Mouse (Mus musculus): Measurements from ENCODE around the gene Cadm2. TPM values are rescaled to one million over a fixed set of nuclear protein-coding genes. Genes with fewer than 3 reads are reported as not detected.

Gene Cadm2
- polyA plus RNA-seq, 2 experiments from 2014 or later, result 0.13 TPM; not detected in 1

DNA sequence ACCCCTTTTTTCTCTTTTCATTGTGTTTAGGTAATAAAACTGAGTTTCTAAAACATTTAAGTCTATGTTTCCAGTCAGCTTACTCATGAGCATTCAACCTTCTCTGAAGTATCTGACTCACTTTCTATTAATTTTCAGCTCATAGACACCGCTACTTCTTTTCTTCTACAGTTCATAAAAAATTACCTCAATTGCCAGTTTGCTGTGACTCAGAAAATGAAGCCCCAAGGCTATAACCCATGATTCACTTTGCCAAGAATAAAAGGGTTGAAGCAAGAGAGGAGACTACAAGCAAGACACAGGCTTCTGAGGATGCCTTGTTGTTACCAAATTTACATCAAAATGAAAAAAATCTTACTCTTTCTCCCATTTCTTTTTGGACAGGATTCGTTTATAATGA, 698.0 kb downstream of the Cadm2 start:
- ATAC-seq, result no peak

DNA sequence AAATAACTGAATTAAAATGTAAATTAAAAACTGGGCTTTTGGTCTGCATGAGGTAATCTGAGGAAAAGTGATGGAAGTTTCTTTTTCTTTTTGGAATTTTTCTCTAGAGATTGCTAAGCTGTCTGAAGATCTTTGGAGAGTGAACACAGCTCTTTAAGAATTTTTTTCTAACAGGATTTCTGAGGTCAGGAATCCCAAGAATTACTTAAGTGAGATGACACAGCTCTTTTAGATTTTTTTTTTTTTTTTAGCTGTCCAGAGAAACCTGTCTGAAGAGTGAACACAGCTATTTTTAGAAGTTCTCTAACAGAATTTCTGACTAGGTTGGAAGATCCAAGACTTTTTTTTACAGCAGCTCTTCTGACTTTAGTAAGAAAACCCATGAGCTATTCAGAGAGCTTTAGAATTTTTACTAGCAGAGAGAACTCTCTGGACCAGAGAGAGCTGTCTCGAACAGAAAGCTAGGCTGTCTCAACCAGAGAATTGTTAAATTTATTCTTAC, 699.2 kb downstream of the Cadm2 start:
- no peak for ATAC-seq

DNA sequence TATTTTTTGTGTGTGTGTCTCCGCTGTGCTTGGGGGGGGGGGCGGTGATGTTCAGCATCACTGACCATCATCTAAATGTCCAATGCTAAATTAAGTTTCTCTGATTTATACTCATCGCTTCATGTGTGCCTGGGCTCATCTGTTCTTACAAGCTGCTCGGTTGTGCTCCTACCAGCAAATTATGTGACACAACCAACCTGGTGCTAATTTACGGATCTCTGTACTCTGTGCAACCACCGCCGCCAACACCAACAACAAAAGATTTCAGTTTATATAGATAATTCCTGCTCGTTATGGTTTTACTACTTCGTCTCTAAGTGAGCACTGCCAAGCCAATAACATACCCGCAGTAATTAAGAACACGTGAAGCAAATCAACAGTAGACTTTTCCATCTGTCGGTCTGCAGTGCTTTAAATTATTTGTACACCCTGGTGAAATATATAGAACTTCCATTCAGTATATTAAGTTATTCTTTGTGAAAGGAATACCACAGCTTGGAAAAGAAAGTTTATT, 700.8 kb downstream of the Cadm2 start:
- ATAC-seq, result no peak

DNA sequence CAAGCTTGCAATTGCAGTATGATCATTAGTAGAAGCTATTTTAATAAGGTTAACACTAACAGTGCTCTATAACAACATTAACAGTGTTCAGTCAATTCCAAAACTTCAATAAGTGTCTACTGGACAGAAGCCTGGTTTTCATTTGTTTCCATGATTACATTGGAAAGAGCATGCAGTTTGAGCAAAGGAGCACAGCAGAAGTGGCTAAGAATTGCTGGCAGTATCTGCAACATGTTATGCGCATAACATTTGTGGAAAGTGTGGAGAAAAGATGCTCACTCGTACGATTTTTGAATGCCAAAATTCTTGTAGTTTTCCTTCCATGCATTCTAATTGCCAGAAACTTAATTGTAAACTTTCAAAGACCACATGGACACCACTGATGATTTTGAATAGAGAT, 718.9 kb downstream of the Cadm2 start:
- no peak for ATAC-seq

DNA sequence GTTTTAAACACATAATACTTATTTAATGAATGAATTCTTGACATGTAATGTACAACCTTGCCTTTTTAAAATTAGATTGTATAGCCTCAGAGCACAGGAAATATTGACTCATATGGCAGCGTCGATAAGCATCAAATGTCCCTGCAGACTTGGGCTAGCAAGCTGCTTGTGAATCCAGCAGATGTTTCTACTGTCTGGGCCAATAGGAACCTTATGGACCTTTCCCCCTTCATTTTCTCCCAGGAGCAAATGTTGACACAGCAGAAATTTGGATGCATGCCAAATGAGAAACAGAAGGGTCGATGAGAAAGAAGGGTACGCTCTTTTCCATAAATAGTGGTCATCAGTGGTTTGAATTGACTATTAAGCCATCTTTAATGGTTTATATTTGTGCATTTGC, 720.0 kb downstream of the Cadm2 start:
- ATAC-seq, result no peak

DNA sequence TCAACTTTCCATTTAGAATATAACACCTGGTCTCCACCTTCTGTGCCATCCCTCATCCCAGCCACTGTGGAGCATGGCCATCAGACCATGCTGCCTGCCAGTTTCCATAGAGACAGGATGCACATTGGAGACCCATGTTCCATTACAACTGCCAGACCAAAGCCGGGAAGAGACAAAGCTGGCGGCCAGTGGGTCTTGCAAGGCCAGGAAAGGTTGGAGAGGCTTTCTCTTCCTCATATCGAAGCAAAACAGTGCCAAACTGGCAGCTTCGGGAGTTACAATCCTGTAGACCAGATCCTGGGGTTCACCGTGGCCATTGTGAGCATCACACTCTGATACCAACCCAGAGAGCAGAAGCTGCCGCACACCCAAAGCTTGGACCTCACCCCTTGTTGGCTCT, 728.3 kb downstream of the Cadm2 start:
- no peak for ATAC-seq

DNA sequence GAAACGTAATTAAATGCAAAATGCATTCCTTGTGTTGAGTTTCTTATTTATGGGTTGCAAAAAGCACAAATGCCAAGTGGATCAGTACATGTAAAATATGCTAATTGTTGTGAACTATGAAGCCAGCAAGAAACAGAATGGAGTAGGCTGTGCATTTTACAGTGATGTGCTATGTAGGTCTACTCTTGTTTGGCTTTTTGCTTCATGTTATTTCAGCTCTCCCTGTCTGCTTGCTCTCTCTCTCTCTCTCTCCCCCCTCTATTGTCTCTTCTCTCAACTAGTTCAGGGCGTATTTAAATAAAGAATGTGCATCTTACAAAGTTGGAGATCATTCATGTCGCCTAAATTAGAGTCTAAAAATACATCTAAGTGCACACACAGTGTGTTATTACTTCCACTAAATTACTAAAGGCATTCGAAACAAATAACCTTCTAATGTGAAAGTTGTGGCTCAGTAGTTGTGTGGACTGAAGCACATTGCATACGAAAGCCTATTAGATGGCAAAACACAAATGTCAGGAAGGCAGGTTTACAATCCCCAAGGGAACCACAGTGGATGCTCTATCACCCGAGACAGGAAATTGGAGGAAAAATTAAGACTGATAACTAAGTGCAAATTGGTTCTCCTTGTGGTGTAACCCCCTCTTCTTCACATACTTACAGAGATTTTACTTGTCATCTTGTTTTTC, 729.0 kb downstream of the Cadm2 start:
- ATAC-seq, result no peak

DNA sequence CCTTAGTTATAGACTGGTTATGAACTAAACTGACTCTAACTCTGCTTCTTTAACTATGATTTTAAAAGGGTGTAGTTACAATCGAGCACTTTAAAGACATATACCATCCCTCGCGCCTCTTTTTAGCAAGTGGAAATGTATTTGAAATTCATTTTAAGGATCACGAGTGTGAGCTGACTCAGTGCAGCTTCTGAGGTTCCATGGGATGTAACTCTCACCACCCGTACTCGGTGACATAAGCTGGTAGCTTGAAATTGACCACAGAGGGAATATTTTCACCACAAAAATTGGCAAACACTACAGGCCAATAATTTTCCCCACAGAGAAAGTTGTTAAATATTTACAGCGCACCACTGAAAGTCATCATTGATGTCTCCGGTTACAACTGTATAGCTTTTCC, 730.8 kb downstream of the Cadm2 start:
- ATAC-seq, result no peak

DNA sequence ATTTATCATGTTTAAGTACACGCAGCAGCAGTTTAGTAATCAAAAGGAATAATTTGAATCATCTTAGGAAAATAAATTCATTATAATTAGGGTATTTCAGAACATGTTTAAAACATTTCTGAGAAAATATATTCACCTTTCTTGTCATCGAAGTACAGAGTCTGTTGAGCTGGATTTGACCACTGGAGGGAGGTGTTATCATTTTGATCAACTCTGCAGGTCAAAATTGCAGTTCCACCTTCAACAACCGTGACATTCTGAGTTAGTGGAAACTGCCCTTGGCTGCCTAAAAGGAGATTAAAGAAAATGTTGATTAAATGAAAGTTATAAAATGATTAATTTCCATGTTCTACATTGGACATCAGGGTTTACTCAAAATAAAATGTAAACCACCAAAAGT, 738.1 kb downstream of the Cadm2 start:
- ATAC-seq, result no peak

DNA sequence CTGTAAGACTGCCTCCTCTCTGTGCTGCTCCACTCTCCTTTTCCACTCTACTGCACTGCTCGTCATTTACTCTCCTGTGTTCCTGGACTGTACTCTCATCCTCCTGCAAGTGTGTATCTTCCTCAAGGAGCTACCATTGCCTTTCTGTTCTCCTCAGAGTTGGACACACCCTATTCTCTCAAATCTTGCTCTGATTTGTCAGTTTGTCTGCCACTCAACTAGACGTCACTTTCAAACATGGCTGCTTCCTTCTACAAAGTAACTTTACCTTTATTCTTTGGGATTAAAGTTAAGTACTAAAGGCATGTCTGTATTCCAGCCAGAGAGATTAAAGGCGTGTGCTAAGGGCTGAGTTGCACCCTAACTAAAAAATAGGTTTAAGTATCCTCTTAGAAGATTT, 749.5 kb downstream of the Cadm2 start:
- no peak for ATAC-seq

DNA sequence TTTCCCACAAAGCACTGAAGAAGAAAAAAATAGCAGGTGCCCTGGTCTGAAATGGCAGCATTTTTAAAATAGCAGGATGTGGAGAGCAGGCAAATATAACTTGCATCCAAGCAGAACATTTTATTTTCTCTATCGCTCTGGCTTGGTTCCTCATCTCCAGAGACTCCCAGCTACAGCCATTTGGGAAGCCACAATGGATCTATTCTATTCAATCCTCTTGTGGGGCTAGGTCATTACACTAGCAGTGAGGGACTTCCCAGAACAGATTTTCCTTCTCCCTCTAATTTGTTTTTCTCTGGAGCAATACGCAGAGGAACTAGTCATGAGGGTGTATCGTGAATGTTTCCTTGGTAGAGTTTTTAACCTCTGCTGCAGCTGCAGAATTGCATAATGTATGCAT, 769.7 kb downstream of the Cadm2 start:
- no peak for ATAC-seq

DNA sequence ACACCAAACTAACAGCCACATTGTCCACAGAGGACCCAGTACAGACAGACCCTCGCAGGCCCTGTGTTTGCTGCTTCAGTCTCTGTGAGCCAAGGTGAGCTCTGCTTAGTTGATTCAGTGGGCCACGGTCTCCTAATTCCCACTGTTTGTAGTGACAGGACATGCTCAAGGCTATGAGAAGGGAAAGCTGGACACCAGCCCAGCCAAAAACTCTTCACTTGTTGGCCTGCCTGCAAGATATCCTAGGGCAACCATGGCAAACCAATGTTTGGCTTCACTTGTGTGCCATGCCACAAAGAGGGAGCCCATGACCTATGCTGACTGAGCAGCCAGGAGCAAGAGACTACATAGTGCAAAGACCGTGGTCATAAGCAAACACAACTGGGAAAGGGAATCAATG, 795.8 kb downstream of the Cadm2 start:
- no peak for ATAC-seq

DNA sequence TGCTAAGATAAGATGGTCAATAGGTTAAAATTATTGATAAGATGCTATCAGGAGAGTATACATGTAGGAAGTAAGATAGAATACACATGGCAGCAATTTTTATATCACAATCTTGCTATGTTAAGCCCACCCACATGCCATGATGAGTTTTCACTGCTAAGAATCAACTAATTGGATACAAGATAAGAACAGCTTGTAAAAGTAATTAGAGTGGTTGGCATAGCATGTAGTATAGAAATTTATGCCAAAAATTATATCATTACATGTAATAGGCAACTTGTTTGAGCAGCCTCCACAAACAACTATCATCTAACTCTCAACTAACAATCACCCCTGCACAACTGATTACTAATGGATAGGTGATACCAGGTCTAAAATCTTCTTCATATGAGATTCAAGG, 809.2 kb downstream of the Cadm2 start:
- ATAC-seq, result no peak

DNA sequence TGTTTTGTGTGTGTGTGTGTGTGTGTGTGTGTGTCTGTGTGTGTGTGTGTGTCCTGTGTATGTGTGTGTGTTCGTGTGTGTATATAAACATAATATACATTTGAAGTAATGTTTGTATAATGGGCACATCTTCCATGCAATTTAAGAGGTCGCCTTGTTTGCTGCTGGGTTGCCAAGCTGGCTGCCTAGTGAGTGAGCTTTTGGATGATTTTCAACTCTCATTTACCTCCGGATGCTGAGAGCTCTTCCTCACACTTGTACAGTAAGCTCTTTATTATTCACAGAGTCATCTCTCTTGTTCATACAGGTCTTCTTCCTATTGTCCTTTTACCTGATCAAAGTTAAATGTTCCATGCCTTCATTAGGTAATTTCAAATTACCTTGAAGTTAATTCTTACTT, 822.5 kb downstream of the Cadm2 start:
- ATAC-seq, result no peak

DNA sequence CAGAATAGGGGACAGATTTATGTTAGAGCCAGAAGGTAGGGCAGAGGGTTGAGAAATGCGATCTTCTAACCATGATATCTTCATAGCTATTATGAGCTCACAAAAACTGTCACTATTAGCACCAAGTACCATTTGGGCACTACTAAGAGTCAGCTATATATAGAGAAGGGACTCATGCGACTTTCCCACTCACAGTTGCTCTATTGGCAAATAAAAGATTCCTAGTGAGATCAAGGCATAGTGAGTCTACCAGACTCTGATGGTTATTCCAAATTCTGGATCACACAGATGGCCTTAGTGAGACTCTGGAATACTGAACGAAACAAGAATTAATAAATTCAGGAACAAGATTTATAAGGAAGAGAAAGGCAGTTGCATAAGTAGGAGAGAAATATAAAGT, 827.6 kb downstream of the Cadm2 start:
- no peak for ATAC-seq

DNA sequence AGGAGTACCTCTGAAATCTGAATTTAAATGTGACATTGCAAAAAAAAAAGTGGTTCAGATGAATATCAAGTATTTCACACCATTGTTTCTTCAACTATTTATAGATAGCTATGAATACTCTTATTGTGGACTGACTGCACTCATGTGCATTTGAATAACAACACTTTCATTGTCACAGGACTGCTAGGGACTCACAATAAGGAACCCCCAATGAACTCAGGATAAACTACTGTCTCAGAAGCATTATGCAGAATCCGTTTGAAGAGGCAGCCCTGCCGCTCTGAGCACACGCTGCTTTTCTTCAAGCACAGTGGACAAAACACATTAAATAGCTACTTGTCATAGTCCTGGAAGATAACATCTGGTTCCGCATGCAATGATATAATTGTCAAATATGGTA, 848.8 kb downstream of the Cadm2 start:
- ATAC-seq, result no peak

DNA sequence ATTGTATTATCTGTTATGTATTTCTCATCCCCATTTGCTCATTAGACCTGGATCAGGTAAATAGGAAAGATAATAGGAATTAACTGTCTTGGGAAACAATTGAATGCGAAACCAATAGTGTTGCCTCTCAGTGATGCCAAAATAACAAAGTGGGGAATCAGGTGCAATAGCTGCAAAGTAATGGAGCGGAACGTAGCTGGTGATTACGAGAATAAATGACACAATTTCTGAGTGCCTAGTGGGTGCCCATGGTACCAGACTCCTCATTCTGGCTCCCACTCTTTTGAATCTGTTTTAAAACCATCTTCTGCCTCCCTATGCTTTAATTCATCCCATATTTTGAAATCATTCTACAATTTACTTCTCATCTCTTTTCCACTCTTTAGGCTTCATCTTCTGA, 851.2 kb downstream of the Cadm2 start:
- no peak for ATAC-seq

DNA sequence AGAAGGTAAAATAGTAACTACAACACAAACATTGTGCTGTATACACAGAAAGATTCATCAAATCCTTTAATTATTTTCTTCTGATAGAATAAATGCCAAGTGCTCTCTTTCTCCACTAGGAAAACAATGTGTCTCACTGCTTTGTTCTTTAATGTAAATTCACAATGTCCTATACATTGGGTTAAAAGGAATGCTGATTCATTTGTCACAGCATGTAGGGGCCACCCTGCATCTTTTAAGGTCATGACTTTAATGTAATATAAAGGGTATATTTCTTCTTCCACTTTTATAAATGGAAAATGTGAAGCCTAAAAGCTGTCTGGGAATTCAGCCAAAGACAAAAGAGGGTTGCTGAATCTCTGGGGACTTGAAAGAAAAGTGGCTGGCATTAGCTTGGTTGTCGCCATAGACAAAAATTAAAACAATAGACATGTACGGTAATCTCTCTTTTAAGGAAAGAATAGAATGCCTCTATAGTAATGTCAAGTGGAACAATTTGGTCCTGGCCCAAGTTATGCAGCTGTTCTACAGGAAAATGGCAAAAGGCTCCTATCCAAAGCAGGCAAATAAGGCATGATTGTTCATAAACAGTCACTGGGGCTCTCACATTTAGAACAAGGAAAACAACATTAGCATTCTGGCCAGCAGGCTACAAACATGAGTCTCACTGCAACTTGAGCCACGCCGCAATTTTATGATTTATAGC, 851.9 kb downstream of the Cadm2 start:
- ATAC-seq, result no peak

DNA sequence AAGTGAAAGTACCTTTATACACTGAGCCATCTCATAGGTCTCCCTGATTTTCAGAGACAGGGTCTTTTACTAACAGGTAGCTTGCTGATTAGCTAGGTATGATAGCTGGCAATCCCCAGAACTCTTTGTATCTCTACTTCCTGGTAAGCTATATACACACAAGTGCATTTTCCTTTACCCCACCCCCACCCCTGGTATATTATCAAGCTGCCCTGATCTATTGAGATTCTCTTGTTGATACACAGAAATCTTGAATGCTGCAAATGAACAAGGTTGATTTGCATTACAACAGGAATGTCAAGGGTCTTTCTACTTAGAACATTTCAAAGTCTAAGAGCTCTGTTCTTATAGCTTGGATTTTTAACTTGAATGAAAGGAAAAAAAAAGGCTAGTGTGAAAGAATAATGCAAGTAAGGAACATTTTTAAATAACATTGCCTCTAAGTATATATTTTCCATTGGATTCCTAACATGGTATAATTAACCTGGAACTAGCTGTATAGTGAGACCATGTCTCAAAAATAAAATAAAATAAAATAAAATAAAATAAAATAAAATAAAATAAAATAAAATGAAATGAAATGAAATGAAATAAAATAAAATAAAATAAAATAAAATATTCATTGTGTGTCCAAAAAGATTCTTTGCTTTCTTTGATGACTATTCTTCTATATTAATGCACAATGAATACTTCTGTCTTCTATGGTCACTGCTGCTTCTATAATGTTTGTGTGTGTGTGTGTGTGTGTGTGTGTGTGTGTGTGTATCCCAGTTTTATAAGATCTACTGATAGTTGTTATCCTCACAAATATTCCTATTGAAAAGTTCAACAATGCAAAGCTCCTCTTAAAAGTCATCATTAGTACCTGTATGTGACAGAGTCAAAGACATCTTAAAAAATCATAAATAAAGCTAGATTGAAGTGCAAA, 858.9 kb downstream of the Cadm2 start:
- ATAC-seq, result no peak

DNA sequence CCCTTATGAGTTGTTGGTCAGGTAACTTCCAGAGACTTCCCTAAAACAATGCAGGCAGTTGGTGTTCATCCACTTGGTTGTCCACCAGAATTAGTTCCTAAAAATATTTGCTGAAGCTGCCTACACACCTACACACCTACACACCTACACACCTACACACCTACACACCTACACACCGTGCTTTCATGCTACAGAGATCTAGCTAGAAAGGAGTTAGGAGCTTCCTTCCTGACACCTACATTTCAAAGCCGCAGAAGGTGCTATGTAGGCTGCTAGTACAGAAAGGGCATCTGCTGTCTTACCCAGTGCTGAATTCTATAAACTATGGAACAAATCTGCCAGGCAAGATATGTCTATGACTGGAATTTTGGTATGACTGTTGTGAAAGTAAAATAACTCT, 872.2 kb downstream of the Cadm2 start:
- no peak for ATAC-seq

DNA sequence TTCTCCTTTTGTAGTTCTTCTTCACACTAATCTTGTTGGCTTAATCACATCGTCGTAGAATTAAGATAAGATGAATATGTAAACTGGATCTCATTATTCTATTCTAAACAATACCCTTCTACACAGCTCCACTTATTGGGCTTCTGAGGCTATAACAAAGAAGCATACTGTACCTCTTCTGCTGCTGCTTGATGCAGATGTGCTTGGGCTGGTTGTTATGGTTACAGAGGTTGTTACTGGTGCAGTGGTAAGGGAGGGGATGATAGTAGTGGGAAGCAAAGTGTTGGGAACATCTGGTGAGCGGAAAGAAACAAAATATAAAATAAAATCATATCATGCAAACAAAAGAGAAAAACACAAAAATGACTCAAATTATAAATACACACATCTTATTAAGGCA, 889.5 kb downstream of the Cadm2 start:
- no peak for ATAC-seq

DNA sequence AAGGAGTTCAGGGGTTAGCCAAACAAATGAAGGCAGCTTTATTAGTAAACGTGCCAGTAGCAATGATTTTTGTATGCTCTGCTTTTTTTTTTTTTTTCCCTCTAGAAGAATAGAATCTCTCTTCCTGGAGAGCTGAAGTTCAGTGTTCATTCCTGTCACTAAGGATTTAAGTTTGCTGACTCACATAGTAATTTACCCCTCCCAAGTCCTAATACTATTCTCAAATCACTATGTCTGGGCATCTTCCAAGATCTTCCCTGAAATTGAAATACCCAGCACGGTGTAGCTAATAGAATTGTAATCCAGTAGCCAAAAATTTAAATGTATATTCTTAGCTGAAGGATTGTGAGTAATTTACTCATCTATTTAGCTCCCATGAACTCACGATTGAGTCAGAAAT, 914.2 kb downstream of the Cadm2 start:
- no peak for ATAC-seq

DNA sequence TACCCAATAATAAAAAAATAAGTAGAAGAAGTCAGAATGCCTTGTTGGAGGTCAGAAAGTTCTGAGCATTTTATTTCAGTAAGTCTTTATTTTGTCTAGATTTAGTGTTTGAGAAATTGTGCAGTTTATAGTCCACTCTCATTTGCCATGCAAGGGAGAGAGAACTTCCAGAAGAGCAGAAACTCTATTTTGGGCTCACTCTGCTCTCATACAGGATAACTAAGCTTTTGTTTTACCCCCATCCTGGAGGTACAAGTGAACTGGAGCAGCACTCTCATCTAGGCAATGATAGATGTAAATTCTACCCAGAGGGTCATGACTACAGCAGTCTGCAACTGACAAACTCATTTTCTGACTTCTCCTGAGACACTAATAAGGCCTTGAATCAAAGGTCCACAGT, 925.9 kb downstream of the Cadm2 start:
- ATAC-seq, result no peak
